Mouse (Mus musculus): ENCODE results near the gene Svs3a. TPM values are rescaled to one million over a fixed set of nuclear protein-coding genes. Genes with fewer than 3 reads are reported as not detected.
"Not testable (repeated sequence)": the region's sequence is repeated elsewhere in the genome, so short reads cannot be mapped to it uniquely, and the experiment has no call there.

Svs3a gene
- polyA plus RNA-seq (2012; rRNA removed) (not detected in 2 replicates), polyA plus RNA-seq (2014; fragmentation: Nextera tagmentation; extraction: Ambion mirVana) (not detected in 2 replicates)

DNA sequence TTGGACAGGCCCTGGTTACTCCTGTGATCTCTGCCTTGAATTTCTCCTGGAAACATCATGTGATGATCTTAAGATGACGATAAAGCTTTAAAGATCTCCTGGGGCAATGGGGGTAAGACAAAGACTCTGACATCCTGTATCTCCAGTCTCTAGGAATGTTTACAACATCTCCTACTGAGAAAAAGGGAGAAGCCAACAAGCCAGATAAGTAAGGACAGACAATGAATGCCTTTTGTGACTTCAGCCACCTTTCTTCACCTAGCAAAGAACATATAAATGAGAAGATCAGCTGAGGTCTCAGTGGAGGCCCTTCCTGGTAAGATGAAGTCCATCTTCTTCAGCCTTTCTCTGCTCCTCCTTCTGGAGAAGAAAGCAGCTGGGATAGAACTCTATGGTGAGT lies at the start of gene Svs3a:
TSS of gene Svs3a (plus strand) at position 301 of the 400 bp plus-strand sequence.
- not testable (repeated sequence) for H3K4me3 ChIP-seq (replicated peaks; ENCODE audit: low read length); DNase-seq (ENCODE audit: low spot score); H3K4me2 ChIP-seq (replicated peaks; ENCODE audit: low read depth, low read length, severe bottlenecking); H3K9me3 ChIP-seq (ENCODE audit: control insufficient read depth, low read length); H3K27ac ChIP-seq (replicated peaks; ENCODE audit: low read depth, low read length); ATAC-seq (ENCODE audit: low FRiP score, low read depth); H3K4me1 ChIP-seq (ENCODE audit: control insufficient read depth, insufficient read depth, low read length); H3K9ac ChIP-seq (ENCODE audit: low read depth, low read length, severe bottlenecking); H3K36me3 ChIP-seq (ENCODE audit: control insufficient read depth, insufficient read depth, low read length); H3K27me3 ChIP-seq (ENCODE audit: control insufficient read depth, insufficient read depth, low read length)
- 74% methylated on average over 1 of the region's 1 CpGs for WGBS

DNA sequence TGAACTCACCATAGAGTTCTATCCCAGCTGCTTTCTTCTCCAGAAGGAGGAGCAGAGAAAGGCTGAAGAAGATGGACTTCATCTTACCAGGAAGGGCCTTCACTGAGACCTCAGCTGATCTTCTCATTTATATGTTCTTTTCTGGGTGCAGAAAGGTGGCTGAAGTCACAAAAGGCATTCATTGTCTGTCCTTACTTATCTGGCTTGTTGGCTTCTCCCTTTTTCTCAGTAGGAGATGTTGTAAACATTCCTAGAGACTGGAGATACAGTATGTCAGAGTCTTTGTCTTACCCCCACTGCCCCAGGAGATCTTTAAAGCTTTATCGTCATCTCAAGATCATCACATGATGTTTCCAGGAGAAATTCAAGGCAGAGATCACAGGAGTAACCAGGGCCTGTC lies 32.5 kb upstream of the Svs3a start, which contains the start of gene Svs3b:
TSS of gene Svs3b (minus strand) at position 101 of the 400 bp plus-strand sequence.
- H3K9me3 ChIP-seq (ENCODE audit: control insufficient read depth, low read length); H3K4me3 ChIP-seq (replicated peaks; ENCODE audit: low read length); H3K27me3 ChIP-seq (ENCODE audit: control insufficient read depth, insufficient read depth, low read length); DNase-seq (ENCODE audit: low spot score); H3K27ac ChIP-seq (replicated peaks; ENCODE audit: low read depth, low read length); ATAC-seq (ENCODE audit: low FRiP score, low read depth); H3K4me1 ChIP-seq (ENCODE audit: control insufficient read depth, insufficient read depth, low read length); H3K36me3 ChIP-seq (ENCODE audit: control insufficient read depth, insufficient read depth, low read length); H3K9ac ChIP-seq (ENCODE audit: low read depth, low read length, severe bottlenecking); H3K4me2 ChIP-seq (replicated peaks; ENCODE audit: low read depth, low read length, severe bottlenecking): not testable (repeated sequence)
- WGBS: 90% methylated on average over 1 of the region's 1 CpGs

DNA sequence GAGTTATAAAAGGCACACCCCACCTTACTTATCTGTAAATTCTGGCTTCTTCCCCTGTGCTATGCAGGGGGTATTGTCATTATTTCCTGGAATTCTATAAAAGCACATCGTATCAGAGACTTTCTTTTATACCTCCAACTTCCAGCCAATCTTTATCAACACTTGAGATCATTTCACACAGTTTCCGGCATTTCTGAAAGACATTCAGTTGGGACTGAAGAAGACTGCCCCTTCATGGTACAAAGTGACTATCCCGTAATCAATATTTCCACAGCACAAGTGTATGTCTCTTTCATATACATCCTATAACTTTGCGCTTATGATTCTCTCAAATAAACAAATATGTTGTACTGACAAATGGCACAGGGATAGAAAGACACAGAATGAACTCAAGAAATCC lies 10.7 kb upstream of the Svs3a start, which contains the start of gene Svs4:
TSS of gene Svs4 (minus strand) at position 101 of the 400 bp plus-strand sequence.
- WGBS: 91% methylated on average over 4 of the region's 4 CpGs
- Histone ChIP-seq H3K9ac (ENCODE audit: low read depth, low read length, severe bottlenecking) (no peak within 1 kb of the TSS), H3K4me2 (replicated peaks; ENCODE audit: low read depth, low read length, severe bottlenecking) (no peak within 1 kb of the TSS), H3K27me3 (ENCODE audit: control insufficient read depth, insufficient read depth, low read length) (no peaks in the 10 kb centered on the region), H3K36me3 (ENCODE audit: control insufficient read depth, insufficient read depth, low read length) (no peaks in the 10 kb centered on the region), H3K4me1 (ENCODE audit: control insufficient read depth, insufficient read depth, low read length) (no peaks in the 10 kb centered on the region), H3K27ac (replicated peaks; ENCODE audit: low read depth, low read length) (no peak within 1 kb of the TSS), H3K4me3 (replicated peaks; ENCODE audit: low read length) (no peak within 1 kb of the TSS), H3K9me3 (ENCODE audit: control insufficient read depth, low read length) (no peaks in the 10 kb centered on the region)
- DNase-seq (ENCODE audit: low spot score) (no peak), ATAC-seq (ENCODE audit: low FRiP score, low read depth) (no peak)
- TF ChIP-seq POLR2A (IDR thresholded peaks at IDR 0.05; ENCODE audit: borderline replicate concordance, extremely low read depth, insufficient read depth, insufficient read length): no peak

DNA sequence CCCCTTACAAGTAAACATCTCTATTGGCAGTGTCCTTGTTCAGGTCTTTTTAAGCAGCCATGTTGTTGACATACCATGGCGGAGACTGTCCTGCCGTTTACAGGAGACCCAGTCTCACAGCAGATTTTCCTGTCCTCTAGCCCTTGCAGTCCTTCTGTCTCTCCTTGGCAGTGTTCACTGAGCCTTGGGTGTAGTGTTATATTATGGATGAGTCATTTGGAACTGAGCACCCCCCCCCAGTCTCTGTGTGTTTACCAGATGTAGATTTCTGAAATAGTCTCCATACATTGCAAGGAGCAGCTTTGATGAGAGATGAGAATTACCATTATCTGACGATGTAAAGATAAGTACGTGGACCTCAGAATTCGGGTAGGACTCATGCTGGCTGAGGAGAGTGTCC lies 23.5 kb downstream of the Svs3a start:
- WGBS: 77% methylated on average over 5 of the region's 5 CpGs
- no peak for TF ChIP-seq POLR2A (IDR thresholded peaks at IDR 0.05; ENCODE audit: borderline replicate concordance, extremely low read depth, insufficient read depth, insufficient read length)
- Histone ChIP-seq H3K9ac (ENCODE audit: low read depth, low read length, severe bottlenecking) (no peak overlapping the region), H3K4me2 (replicated peaks; ENCODE audit: low read depth, low read length, severe bottlenecking) (no peak overlapping the region), H3K4me1 (ENCODE audit: control insufficient read depth, insufficient read depth, low read length) (no peaks in the 10 kb centered on the region), H3K36me3 (ENCODE audit: control insufficient read depth, insufficient read depth, low read length) (no peaks in the 10 kb centered on the region), H3K27me3 (ENCODE audit: control insufficient read depth, insufficient read depth, low read length) (no peaks in the 10 kb centered on the region), H3K9me3 (ENCODE audit: control insufficient read depth, low read length) (no peaks in the 10 kb centered on the region), H3K4me3 (replicated peaks; ENCODE audit: low read length) (no peak overlapping the region), H3K27ac (replicated peaks; ENCODE audit: low read depth, low read length) (no peak overlapping the region)
- no peak for DNase-seq (ENCODE audit: low spot score)
- ATAC-seq (ENCODE audit: low FRiP score, low read depth): no peak

DNA sequence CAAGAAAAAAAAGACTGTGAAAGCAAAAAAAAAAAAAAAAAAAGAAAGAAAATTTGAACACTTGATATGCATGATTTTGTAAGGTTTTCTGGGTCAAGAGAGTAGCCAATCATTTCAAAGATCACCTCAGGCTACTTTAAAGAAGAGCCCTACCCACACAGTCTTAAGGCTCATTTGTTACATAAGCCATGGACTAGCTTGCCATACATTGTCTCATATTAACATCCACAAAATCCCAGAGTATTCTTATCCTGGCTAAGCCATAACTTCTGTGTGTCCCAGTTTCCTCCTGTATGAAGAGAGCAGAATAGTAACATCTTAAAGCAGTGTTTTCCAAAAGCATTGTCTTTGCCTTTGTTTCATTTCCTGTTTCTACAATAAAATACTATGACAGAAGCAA lies 26.4 kb downstream of the Svs3a start:
- not testable (repeated sequence) for H3K4me1 ChIP-seq (ENCODE audit: control insufficient read depth, insufficient read depth, low read length); H3K36me3 ChIP-seq (ENCODE audit: control insufficient read depth, insufficient read depth, low read length); H3K27me3 ChIP-seq (ENCODE audit: control insufficient read depth, insufficient read depth, low read length); H3K9me3 ChIP-seq (ENCODE audit: control insufficient read depth, low read length); H3K4me3 ChIP-seq (replicated peaks; ENCODE audit: low read length); H3K9ac ChIP-seq (ENCODE audit: low read depth, low read length, severe bottlenecking); DNase-seq (ENCODE audit: low spot score); H3K27ac ChIP-seq (replicated peaks; ENCODE audit: low read depth, low read length); ATAC-seq (ENCODE audit: low FRiP score, low read depth); H3K4me2 ChIP-seq (replicated peaks; ENCODE audit: low read depth, low read length, severe bottlenecking)

DNA sequence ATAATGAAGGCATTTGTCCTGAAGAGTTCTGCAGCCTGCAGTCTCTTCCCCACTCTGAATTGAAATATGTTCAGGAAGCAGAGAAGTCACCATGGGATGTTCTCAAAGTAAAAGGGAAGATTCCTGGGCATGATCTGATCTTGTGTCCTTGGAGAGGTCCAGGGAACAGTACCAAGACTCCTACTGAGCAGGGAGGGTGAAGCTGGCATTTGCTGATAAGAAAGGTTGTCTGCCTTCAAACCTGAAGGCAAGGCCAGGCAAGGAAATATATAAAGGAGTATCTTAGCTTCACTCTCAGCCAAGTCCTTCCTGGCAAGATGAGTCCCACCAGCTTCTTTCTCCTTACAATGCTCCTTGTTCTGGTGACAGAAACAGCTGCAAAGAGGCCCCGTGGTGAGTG lies 27.4 kb downstream of the Svs3a start, which contains the start of gene Svs6:
TSS of gene Svs6 (plus strand) at position 301 of the 400 bp plus-strand sequence.
- H3K4me3 ChIP-seq (replicated peaks; ENCODE audit: low read length); H3K4me1 ChIP-seq (ENCODE audit: control insufficient read depth, insufficient read depth, low read length); H3K27ac ChIP-seq (replicated peaks; ENCODE audit: low read depth, low read length); H3K36me3 ChIP-seq (ENCODE audit: control insufficient read depth, insufficient read depth, low read length); H3K27me3 ChIP-seq (ENCODE audit: control insufficient read depth, insufficient read depth, low read length); H3K4me2 ChIP-seq (replicated peaks; ENCODE audit: low read depth, low read length, severe bottlenecking); ATAC-seq (ENCODE audit: low FRiP score, low read depth); H3K9ac ChIP-seq (ENCODE audit: low read depth, low read length, severe bottlenecking); DNase-seq (ENCODE audit: low spot score); H3K9me3 ChIP-seq (ENCODE audit: control insufficient read depth, low read length): not testable (repeated sequence)
- WGBS: 92% methylated on average over 1 of the region's 1 CpGs
